Mouse (Mus musculus): Measurements from ENCODE around the gene Lrrk2.

GRCm38 (mm10) chr15:91738808-91739207 is 65.8 kb downstream of the Lrrk2 start:
- no peak for TF ChIP-seq POLR2A (IDR thresholded peaks at IDR 0.05; ENCODE audit: control insufficient read depth, low read depth, low read length)
- no peak for TF ChIP-seq CTCF (IDR thresholded peaks at IDR 0.05; ENCODE audit: control insufficient read depth, insufficient read depth, insufficient replicate concordance, low read depth, low read length)

Measured in testis, adult 2 months (tissue).